Mouse (Mus musculus): ENCODE data around the gene Ajap1.

Ajap1 gene

GRCm38 (mm10) chr4:153451516-153451915 lies 31.1 kb downstream of the Ajap1 start:
- DNase-seq (ENCODE audit: low spot score in 2 of 2) = no peak

GRCm38 (mm10) chr4:153442522-153442921 lies 40.1 kb downstream of the Ajap1 start:
- DNase-seq (ENCODE audit: low spot score in 2 of 2) = no peak

GRCm38 (mm10) chr4:153439868-153440267 lies 42.7 kb downstream of the Ajap1 start:
- peak in 1 of 2 experiments; percentile 41 for DNase-seq (ENCODE audit: low spot score in 2 of 2)

GRCm38 (mm10) chr4:153439031-153439430 lies 43.6 kb downstream of the Ajap1 start:
- DNase-seq (ENCODE audit: low spot score in 2 of 2) = peak; percentile 73 to 74

GRCm38 (mm10) chr4:153437196-153437595 lies 45.4 kb downstream of the Ajap1 start:
- DNase-seq (ENCODE audit: low spot score in 2 of 2) = no peak

- DNase-seq (ENCODE audit: low spot score in 2 of 2) = peak in 1 of 2 experiments; percentile 31
Observed at GRCm38 (mm10) chr4:153435917-153436316, 46.7 kb downstream of the Ajap1 start.

GRCm38 (mm10) chr4:153429971-153430370 lies 52.6 kb downstream of the Ajap1 start:
- no peak for DNase-seq (ENCODE audit: low spot score in 2 of 2)

- no peak for DNase-seq (ENCODE audit: low spot score in 2 of 2)
Observed at GRCm38 (mm10) chr4:153425961-153426656, 56.5 kb downstream of the Ajap1 start.

GRCm38 (mm10) chr4:153424324-153424723 lies 58.3 kb downstream of the Ajap1 start:
- DNase-seq (ENCODE audit: low spot score in 2 of 2) = peak in 1 of 2 experiments; percentile 38

GRCm38 (mm10) chr4:153417926-153418325 lies 64.7 kb downstream of the Ajap1 start:
- DNase-seq (ENCODE audit: low spot score in 2 of 2) = peak in 1 of 2 experiments; percentile 39

GRCm38 (mm10) chr4:153417164-153417896 lies 65.3 kb downstream of the Ajap1 start:
- DNase-seq (ENCODE audit: low spot score in 2 of 2) = no peak

GRCm38 (mm10) chr4:153416111-153416510 lies 66.5 kb downstream of the Ajap1 start:
- no peak for DNase-seq (ENCODE audit: low spot score in 2 of 2)

GRCm38 (mm10) chr4:153398421-153398820 lies 84.2 kb downstream of the Ajap1 start:
- no peak for DNase-seq (ENCODE audit: low spot score in 2 of 2)

- no peak for DNase-seq (ENCODE audit: low spot score in 2 of 2)
Observed at GRCm38 (mm10) chr4:153387478-153387877, 95.1 kb downstream of the Ajap1 start.

- DNase-seq (ENCODE audit: low spot score in 2 of 2) = no peak
Observed at GRCm38 (mm10) chr4:153381433-153381832, 101.2 kb downstream of the Ajap1 start.

- DNase-seq (ENCODE audit: low spot score in 2 of 2) = no peak
Observed at GRCm38 (mm10) chr4:153380885-153381284, 101.7 kb downstream of the Ajap1 start.

- DNase-seq (ENCODE audit: low spot score in 2 of 2) = peak in 1 of 2 experiments; percentile 31
Observed at GRCm38 (mm10) chr4:153377981-153378380, 104.6 kb downstream of the Ajap1 start.

GRCm38 (mm10) chr4:153374233-153374632 lies 108.4 kb downstream of the Ajap1 start:
- no peak for DNase-seq (ENCODE audit: low spot score in 2 of 2)

GRCm38 (mm10) chr4:153373125-153373524 lies 109.5 kb downstream of the Ajap1 start:
- DNase-seq (ENCODE audit: low spot score in 2 of 2) = no peak

- no peak for DNase-seq (ENCODE audit: low spot score in 2 of 2)
Observed at GRCm38 (mm10) chr4:153368620-153369159, 113.9 kb downstream of the Ajap1 start.

GRCm38 (mm10) chr4:153360868-153361545 lies 121.6 kb downstream of the Ajap1 start:
- DNase-seq (ENCODE audit: low spot score in 2 of 2) = no peak

GRCm38 (mm10) chr4:153358243-153358550 lies 124.4 kb downstream of the Ajap1 start:
- peak; percentile 27 to 35 for DNase-seq (ENCODE audit: low spot score in 2 of 2)
